Mouse (Mus musculus) kidney, postnatal 36 days (tissue): ENCODE measurements at regions not wholly inside any gene's neighbourhood (a gene's known extent, or its start where the extent isn't known, plus 50 kb on each side); places are given as distances from the start of the nearest gene placed in this dataset.
A peak's percentile ranks its signal among the peaks of the same experiment; 100 is the strongest.

Experiments used
- DNase-seq, 2 experiments: peaks; one replicate each; pipeline ENCODE4 v3.0.0; 2021 to 2022; ENCODE audit warnings: mixed read lengths in 2 of 2

- no peak for DNase-seq
These were observed 88.6 kb upstream of the Mbnl3 start for GRCm38 (mm10) chrX:51294797-51295506.

- no peak for DNase-seq
These were observed 86.0 kb upstream of the Mbnl3 start for GRCm38 (mm10) chrX:51292310-51292709.

- peak in 1 of 2 experiments; percentile 0 for DNase-seq
These were observed 71.9 kb upstream of the Mbnl3 start for GRCm38 (mm10) chrX:51278270-51278669.

GRCm38 (mm10) chrX:51264746-51265145, 58.4 kb upstream of the Mbnl3 start:
- no peak for DNase-seq
